Mouse (Mus musculus) heart, embryonic 16.5 days (tissue): ENCODE results near the gene Supt5. TPM values are rescaled to one million over a fixed set of nuclear protein-coding genes. Genes with fewer than 3 reads are reported as not detected.
A peak's percentile ranks its signal among the peaks of the same experiment; 100 is the strongest.

Experiments
- ATAC-seq: fragments of 200-750 bp; cut with Nextera tagmentation; replicated peaks from 2 replicates; pipeline ENCODE4 v1.8.0; 2017; ENCODE audit warnings: moderate number of reproducible peaks; ENCODE audit not compliant: insufficient read depth, low FRiP score; ENCODE audit errors: extremely low read depth
- H3K27ac ChIP-seq: fragments of 300-500 bp; sonication (generic); 2 replicates; pipeline ENCODE4 v1.5.1; 2014; ENCODE audit warnings: mild to moderate bottlenecking, low read length, control low read depth, moderate library complexity
- H3K27me3 ChIP-seq: fragments of 300-500 bp; sonication (generic); 2 replicates; pipeline ENCODE4 v1.6.1; 2014; ENCODE audit warnings: low read length, mixed read lengths; ENCODE audit not compliant: control insufficient read depth, insufficient read depth
- H3K36me3 ChIP-seq: fragments of 300-500 bp; sonication (generic); 2 replicates; pipeline ENCODE4 v1.6.1; 2014; ENCODE audit not compliant: control insufficient read depth, insufficient read depth
- H3K4me1 ChIP-seq: fragments of 300-500 bp; sonication (generic); 2 replicates; pipeline ENCODE4 v1.6.1; 2014; ENCODE audit warnings: low read length, mixed read lengths; ENCODE audit not compliant: control insufficient read depth, insufficient read depth
- H3K4me2 ChIP-seq: fragments of 300-500 bp; sonication (generic); 2 replicates; pipeline ENCODE4 v1.6.1; 2014; ENCODE audit warnings: low read depth, mild to moderate bottlenecking, control low read depth, low read length
- H3K4me3 ChIP-seq: fragments of 300-500 bp; sonication (generic); 2 replicates; pipeline ENCODE4 v1.5.1; 2014; ENCODE audit warnings: mild to moderate bottlenecking, control low read depth, low read length
- H3K9ac ChIP-seq: fragments of 300-500 bp; sonication (generic); 2 replicates; pipeline ENCODE4 v1.6.1; 2014; ENCODE audit warnings: low read length, control low read depth
- H3K9me3 ChIP-seq: fragments of 300-500 bp; sonication (generic); replicated peaks from 2 replicates; pipeline ENCODE4 v1.6.1; 2016; ENCODE audit warnings: low read length; ENCODE audit not compliant: control insufficient read depth
- WGBS: fragments of 180-500 bp; shearing (Covaris S2); extraction: QIAGEN DNeasy Blood & Tissue Kit; methylation state at CpG from one replicate; pipeline ENCODE4 v1.1.7; 2014; 5-methylcytosine and 5-hydroxymethylcytosine counted together
- polyA plus RNA-seq: library from polyadenylated mRNA; unstranded; fragments of >200 nt; fragmentation: Nextera tagmentation; extraction: Ambion mirVana; gene quantifications from 2 replicates; pipeline ENCODE4 v1.2.1, GENCODE M21; 2015

Supt5 gene
- polyA plus RNA-seq, 1 experiment from 2014 or later: 62.8 TPM

DNA sequence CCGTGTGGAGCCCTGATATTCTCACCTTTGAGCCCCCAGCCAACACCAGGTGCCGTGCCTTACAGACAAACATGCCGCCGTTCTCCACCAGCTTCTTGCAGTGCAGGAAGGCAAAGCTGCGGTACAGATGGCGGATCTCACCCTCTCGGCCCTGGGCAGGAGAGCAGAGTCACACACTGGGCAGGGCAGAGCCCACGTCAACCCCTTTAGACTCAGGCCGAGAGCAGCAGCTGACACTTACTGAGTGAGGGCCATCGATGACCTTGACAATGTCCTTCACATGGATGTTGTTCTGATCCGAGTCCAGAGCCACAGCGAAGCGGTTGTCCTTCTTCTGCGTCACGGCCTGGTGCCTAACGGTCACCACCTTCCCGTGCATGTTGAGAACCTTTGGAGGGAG is 19.8 kb downstream of the Supt5 start:
- WGBS: 86% methylated on average over 17 of the region's 17 CpGs
- H3K4me3 ChIP-seq: no peak overlapping the region
- no peaks in the 10 kb centered on the region for H3K27me3 ChIP-seq
- H3K36me3 ChIP-seq: peaks cover 81% of the 10 kb centered on the region
- ATAC-seq: no peak
- H3K9ac ChIP-seq: no peak overlapping the region
- no peak overlapping the region for H3K27ac ChIP-seq
- H3K4me1 ChIP-seq: no peaks in the 10 kb centered on the region
- H3K9me3 ChIP-seq: no peaks in the 10 kb centered on the region
- H3K4me2 ChIP-seq: no peak overlapping the region

DNA sequence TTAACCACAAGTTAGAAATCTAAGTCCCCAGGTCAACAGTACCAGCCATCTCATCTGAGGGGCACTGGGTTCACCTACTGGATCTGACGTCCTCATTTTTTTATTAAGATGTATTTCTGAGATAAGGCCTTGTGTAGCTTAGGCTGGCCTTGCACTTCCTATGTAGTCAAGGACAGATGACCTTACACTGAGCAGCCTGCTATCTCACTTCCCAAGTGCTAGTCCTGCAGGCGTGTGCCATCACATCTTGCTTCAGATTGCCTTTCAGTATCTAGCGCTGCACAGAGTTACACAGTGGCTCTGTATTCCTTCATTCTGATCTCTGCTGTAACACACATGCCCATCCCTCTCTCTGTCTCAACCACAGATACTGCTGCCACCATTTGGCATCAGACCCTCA is 20.5 kb downstream of the Supt5 start:
- no peaks in the 10 kb centered on the region for H3K27me3 ChIP-seq
- 75% methylated on average over 3 of the region's 3 CpGs for WGBS
- no peak overlapping the region for H3K27ac ChIP-seq
- no peak for ATAC-seq
- H3K4me2 ChIP-seq: no peak overlapping the region
- H3K36me3 ChIP-seq: peaks cover 75% of the 10 kb centered on the region
- no peaks in the 10 kb centered on the region for H3K9me3 ChIP-seq
- no peak overlapping the region for H3K4me3 ChIP-seq
- no peaks in the 10 kb centered on the region for H3K4me1 ChIP-seq
- H3K9ac ChIP-seq: no peak overlapping the region

GRCm38 (mm10) chr7:28311926-28312543 is 26.5 kb downstream of the Supt5 start, which contains the start of gene Timm50:
Gene Timm50, minus strand, starts transcription at chr7:28312072.
- H3K27me3 ChIP-seq: no peaks in the 10 kb centered on the region
- H3K9me3 ChIP-seq: no peaks in the 10 kb centered on the region
- peak; percentile 99 for ATAC-seq
- peak within 1 kb of the TSS; percentile 99 for H3K4me3 ChIP-seq
- under 1% methylated on average over 45 of the region's 45 CpGs for WGBS
- peaks cover 42% of the 10 kb centered on the region for H3K36me3 ChIP-seq
- H3K4me1 ChIP-seq: peaks cover 13% of the 10 kb centered on the region
- H3K9ac ChIP-seq: peak within 1 kb of the TSS; percentile 96
- peak within 1 kb of the TSS; percentile 74 for H3K27ac ChIP-seq
- H3K4me2 ChIP-seq: peak within 1 kb of the TSS; percentile 96

DNA sequence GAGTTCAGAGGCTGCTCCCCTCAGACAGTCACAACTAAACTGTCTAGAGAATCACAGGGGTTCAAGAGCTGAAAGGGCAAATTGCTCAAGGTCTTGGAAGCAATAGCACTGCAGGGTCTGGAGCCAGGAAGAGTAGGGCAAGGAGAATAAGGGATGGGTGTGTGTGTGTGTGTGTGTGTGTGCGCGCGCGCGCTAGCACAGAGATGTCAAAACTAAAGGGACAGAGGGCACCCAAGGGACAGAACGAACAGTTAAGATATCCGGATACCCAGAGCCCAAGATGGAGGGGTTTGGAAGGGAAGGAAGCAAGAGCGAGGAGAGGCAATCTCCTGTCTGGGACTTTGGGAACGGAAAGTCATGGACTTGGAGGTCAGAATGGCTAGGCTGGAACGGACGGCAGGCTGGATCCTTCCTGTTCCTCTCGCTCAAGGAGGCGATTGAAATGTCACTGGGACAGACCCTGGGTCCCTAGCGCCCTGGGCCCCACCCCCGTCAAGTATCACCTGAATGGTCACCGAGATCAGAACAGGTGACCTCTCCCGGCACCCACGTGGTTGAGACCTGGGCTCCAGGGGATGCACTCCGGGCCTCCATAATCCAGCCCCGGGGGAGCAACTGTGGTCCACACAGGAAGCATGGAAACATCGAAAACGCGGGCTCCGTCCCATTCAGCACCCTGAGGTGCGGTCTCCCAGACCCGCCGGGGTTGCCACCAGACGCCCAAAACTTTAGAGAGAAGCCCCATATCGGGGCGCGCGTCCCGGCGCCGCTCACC is 27.2 kb downstream of the Supt5 start:
- Histone ChIP-seq H3K4me3 (peak overlapping the region; percentile 99), H3K9ac (peak overlapping the region; percentile 96), H3K4me1 (peaks cover 13% of the 10 kb centered on the region), H3K4me2 (peak overlapping the region; percentile 96), H3K27me3 (no peaks in the 10 kb centered on the region), H3K27ac (peak overlapping the region; percentile 74), H3K36me3 (peaks cover 41% of the 10 kb centered on the region), H3K9me3 (no peaks in the 10 kb centered on the region)
- 4% methylated on average over 35 of the region's 35 CpGs for WGBS
- peak; percentile 38 for ATAC-seq

- no peaks in the 10 kb centered on the region for H3K27me3 ChIP-seq
- no peak overlapping the region for H3K4me2 ChIP-seq
- no peak overlapping the region for H3K9ac ChIP-seq
- H3K27ac ChIP-seq: no peak overlapping the region
- H3K4me1 ChIP-seq: peaks cover 13% of the 10 kb centered on the region
- H3K4me3 ChIP-seq: no peak overlapping the region
- no peak for ATAC-seq
- H3K36me3 ChIP-seq: peaks cover 37% of the 10 kb centered on the region
- WGBS: 61% methylated on average over 9 of the region's 9 CpGs
- H3K9me3 ChIP-seq: no peaks in the 10 kb centered on the region
Measured at GRCm38 (mm10) chr7:28309737-28310136, 28.8 kb downstream of the Supt5 start.

DNA sequence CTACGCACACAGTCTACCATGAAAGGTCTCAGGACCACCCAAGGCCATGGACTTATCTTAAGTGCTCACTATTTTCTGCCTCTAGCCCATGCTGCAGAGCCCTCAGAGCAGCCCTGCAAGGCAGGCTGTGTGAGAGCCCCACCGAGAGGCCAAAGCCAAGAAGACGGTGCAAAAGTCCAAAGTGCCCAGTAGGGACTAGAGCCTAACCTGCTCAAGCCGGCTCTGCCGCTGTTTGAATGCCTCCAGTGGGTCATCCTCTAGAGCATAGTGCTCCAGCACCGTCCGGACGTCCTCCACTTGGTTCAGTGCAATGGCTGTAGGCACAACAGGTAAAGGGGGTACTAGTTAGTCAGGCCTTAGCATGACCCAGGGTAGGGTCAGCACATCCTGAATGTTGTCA is 32.3 kb downstream of the Supt5 start:
- Histone ChIP-seq H3K4me2 (no peak overlapping the region), H3K27me3 (peaks cover 17% of the 10 kb centered on the region), H3K9ac (no peak overlapping the region), H3K36me3 (peaks cover 34% of the 10 kb centered on the region), H3K27ac (no peak overlapping the region), H3K4me3 (no peak overlapping the region), H3K4me1 (peaks cover 13% of the 10 kb centered on the region), H3K9me3 (no peaks in the 10 kb centered on the region)
- 88% methylated on average over 8 of the region's 8 CpGs for WGBS
- ATAC-seq: no peak

DNA sequence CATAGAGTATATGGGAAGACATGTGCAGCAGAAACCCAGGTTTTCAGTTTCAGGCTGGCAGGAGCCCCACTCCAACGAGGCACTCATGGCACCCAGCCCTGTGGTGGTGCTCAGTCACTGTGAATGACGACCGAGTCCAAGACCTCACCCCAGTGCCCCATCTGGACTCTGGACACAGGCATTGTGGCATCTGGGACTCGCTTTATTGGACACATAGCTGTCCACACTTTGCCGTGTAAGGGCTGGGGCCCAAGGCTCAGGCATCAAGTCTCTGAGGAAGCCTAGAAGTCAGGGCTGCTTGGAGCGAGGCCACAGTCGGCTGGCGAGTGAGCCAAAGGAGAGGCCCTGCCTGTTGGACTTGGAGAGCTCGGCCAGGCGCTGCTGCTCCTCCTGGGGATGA is 32.9 kb downstream of the Supt5 start:
- H3K4me1 ChIP-seq: peaks cover 8% of the 10 kb centered on the region; the same call in 1 of the 2 replicates
- no peak overlapping the region for H3K9ac ChIP-seq
- peaks cover 23% of the 10 kb centered on the region for H3K27me3 ChIP-seq
- no peak overlapping the region for H3K27ac ChIP-seq
- H3K9me3 ChIP-seq: no peaks in the 10 kb centered on the region
- no peak for ATAC-seq
- WGBS: 82% methylated on average over 10 of the region's 10 CpGs
- H3K36me3 ChIP-seq: peaks cover 34% of the 10 kb centered on the region
- H3K4me2 ChIP-seq: no peak overlapping the region
- H3K4me3 ChIP-seq: no peak overlapping the region

DNA sequence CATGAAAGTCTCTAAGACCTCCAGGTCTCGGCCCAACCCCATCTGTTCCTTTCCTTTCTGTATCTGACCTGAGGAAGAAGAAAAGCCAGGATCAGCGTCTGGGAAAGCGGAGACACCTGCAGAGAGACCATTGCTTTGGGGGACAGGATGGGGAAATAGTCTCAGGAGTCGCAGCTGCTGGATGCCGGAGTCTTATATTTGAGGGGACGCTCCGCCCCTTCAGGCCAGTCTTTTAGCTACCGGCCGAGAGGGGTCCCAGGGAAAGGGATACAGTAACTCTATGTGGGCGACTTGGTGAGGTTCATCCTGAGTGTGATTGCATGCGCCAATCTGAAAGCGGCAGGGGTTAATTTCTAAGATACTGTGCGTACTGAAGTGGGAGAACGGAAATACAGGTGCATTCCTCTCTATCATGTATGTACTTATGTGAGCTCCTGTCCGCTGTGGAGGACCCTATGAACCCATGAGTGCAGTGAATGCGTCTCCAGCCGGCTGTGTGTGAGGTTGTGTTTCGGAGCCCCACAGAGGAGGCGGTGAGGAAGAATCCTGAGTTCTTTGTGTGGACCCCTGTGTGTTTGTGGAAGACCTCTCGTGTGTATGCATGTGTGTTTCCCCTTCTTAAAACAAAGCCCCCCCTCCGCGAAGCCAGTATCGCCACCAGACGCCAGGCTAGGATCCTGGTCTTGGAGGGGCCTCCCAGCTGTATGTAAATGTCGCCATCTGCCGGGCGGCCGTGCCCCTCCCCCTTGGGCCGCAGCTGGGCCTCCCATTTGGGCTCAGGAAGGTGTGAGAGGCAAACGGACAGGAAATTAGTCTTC is 36.7 kb downstream of the Supt5 start, which contains the start of gene Dll3:
Gene Dll3 (minus strand): TSS at position 623 of the 818 bp plus-strand sequence.
- Histone ChIP-seq H3K4me3 (peak within 1 kb of the TSS; percentile 36), H3K36me3 (peaks cover 16% of the 10 kb centered on the region), H3K9ac (peak within 1 kb of the TSS; percentile 44; the same call in 1 of the 2 replicates), H3K27ac (no peak within 1 kb of the TSS), H3K27me3 (peaks cover 55% of the 10 kb centered on the region), H3K4me1 (peaks cover 6% of the 10 kb centered on the region; the same call in 1 of the 2 replicates), H3K4me2 (peak within 1 kb of the TSS; percentile 66), H3K9me3 (no peaks in the 10 kb centered on the region)
- WGBS: 2% methylated on average over 30 of the region's 30 CpGs
- ATAC-seq: 0 out of 2 replicates have a peak, but pooled peaks have one; percentile 49
